Mouse (Mus musculus): ENCODE measurements at regions not wholly inside any gene's neighbourhood (a gene's known extent, or its start where the extent isn't known, plus 50 kb on each side); places are given as distances from the start of the nearest gene placed in this dataset.

- DNase-seq (ENCODE audit: low spot score in 2 of 2): no peak
Measured at GRCm38 (mm10) chr6:36313586-36313985, 74.3 kb upstream of the Chrm2 start.
